In genomic region chr16:55876025-55876424, GRCm38 (mm10) we compare ENCODE assay signal across 20 mouse cellular contexts. TPM values are rescaled to one million over a fixed set of nuclear protein-coding genes. Genes with fewer than 3 reads are reported as not detected.
A peak's percentile ranks its signal among the peaks of the same experiment; 100 is the strongest.
DNase-seq lines count a peak whose midpoint lies in the region; ATAC-seq and TF ChIP-seq lines count a peak whose summit lies in the region.
"Had no signal": no experiment of that assay in that cellular context is flagged by ENCODE, and none has a peak within 500 bp of the region (broad histone marks: within the 10 kb centered on the region; RNA-seq: fewer than 3 reads in every experiment).

No protein-coding gene starts in this region.

- no peaks in the 10 kb centered on the region for H3K9me3 ChIP-seq in heart, postnatal 0 days (replicated peaks; ENCODE audit: control insufficient read depth, low read length)
- H3K9me3 ChIP-seq: forebrain, embryonic 13.5 days; G1E; midbrain, embryonic 10.5 days had no signal

- H3K4me1 ChIP-seq in heart, postnatal 0 days (ENCODE audit: control insufficient read depth, insufficient read depth): peaks cover 6% of the 10 kb centered on the region; the same call in 1 of the 2 replicates
- H3K4me1 ChIP-seq in thymus, adult 2 months (replicated peaks; ENCODE audit: control insufficient read depth, insufficient read depth, low read length): no peaks in the 10 kb centered on the region
- H3K4me1 ChIP-seq: forebrain, embryonic 13.5 days; midbrain, embryonic 10.5 days had no signal

- H3K27ac ChIP-seq in heart, postnatal 0 days (ENCODE audit: low read depth): 0 out of 2 replicates have a peak overlapping the region, but pooled peaks have one; percentile 36
- H3K27ac ChIP-seq in thymus, adult 2 months (ENCODE audit: control insufficient read depth, insufficient read depth, low read length): no peak overlapping the region
- H3K27ac ChIP-seq: forebrain, embryonic 13.5 days; left cerebral cortex, adult 2 months; midbrain, embryonic 10.5 days; stomach, postnatal 0 days had no signal

- peak; percentile 70; the same call in 1 of the 2 replicates for ATAC-seq in heart, postnatal 0 days (ENCODE audit: insufficient read depth, low read depth)
- ATAC-seq: forebrain, embryonic 13.5 days; hindbrain, embryonic 16.5 days; intestine, postnatal 0 days had no signal

- no peak for TF ChIP-seq EP300 in heart, postnatal 0 days (IDR thresholded peaks at IDR 0.05; ENCODE audit: low read depth)

- intact Hi-C loops in heart, postnatal 14 days (cut with DNase I): no loop called here

- no peak overlapping the region for H3K4me3 ChIP-seq in heart, postnatal 0 days (ENCODE audit: low read depth, low read length)
- no peak overlapping the region for H3K4me3 ChIP-seq in thymus, adult 2 months (ENCODE audit: control insufficient read depth, insufficient read depth, low read length)
- H3K4me3 ChIP-seq: forebrain, embryonic 13.5 days; left cerebral cortex, adult 2 months; midbrain, embryonic 10.5 days had no signal

- no peak overlapping the region for H3K4me2 ChIP-seq in heart, postnatal 0 days (ENCODE audit: low read depth, low read length)
- H3K4me2 ChIP-seq: forebrain, embryonic 13.5 days; liver, embryonic 11.5 days had no signal

- no peak overlapping the region for H3K9ac ChIP-seq in heart, postnatal 0 days (replicated peaks; ENCODE audit: low read depth, low read length)
- H3K9ac ChIP-seq: forebrain, embryonic 13.5 days had no signal

- WGBS in heart, postnatal 0 days: 22% methylated on average over 6 of the region's 6 CpGs
- 82% methylated on average over 6 of the region's 6 CpGs for WGBS in thymus, adult 2 months

- TF ChIP-seq CTCF in heart, postnatal 0 days (IDR thresholded peaks at IDR 0.05; ENCODE audit: low read depth): no peak
- no peak for TF ChIP-seq CTCF in thymus, adult 2 months (IDR thresholded peaks at IDR 0.05; ENCODE audit: borderline replicate concordance, control insufficient read depth, extremely low read depth, insufficient read depth, low read length, poor library complexity)

- TF ChIP-seq POLR2A in thymus, adult 2 months (IDR thresholded peaks at IDR 0.05; ENCODE audit: control insufficient read depth, extremely low read depth, insufficient read depth, low read length, poor library complexity): no peak

- DNase-seq in heart, postnatal 0 days (ENCODE audit: low spot score): peak; percentile 55
- DNase-seq in heart, postnatal 14 days: no peak
- DNase-seq in lung, postnatal 36 days: peak; percentile 18
- DNase-seq in lung, postnatal 14 days: no peak
- DNase-seq in ZHBTc4 (ENCODE audit: low read depth, low spot score): peak; percentile 54
- no peak for DNase-seq in urinary bladder, postnatal 4 days (ENCODE audit: low spot score in 2 of 2)
- no peak for DNase-seq in thymus, adult 2 months
- DNase-seq: adrenal gland, postnatal 36 days; cerebellum, adult 11-12 months; cerebellum, postnatal 36 days; kidney, postnatal 36 days; lung, adult 18-20 months had no signal

- H3K27me3 ChIP-seq in heart, postnatal 0 days (ENCODE audit: control insufficient read depth, insufficient read depth, low read length): no peaks in the 10 kb centered on the region
- no peaks in the 10 kb centered on the region for H3K27me3 ChIP-seq in thymus, adult 2 months (ENCODE audit: control insufficient read depth, insufficient read depth, low read length)
- H3K27me3 ChIP-seq: forebrain, embryonic 13.5 days had no signal

- no peaks in the 10 kb centered on the region for H3K36me3 ChIP-seq in heart, postnatal 0 days (replicated peaks; ENCODE audit: control insufficient read depth, insufficient read depth, low read length)
- no peaks in the 10 kb centered on the region for H3K36me3 ChIP-seq in thymus, adult 2 months (ENCODE audit: control insufficient read depth, insufficient read depth, low read length)
- H3K36me3 ChIP-seq: midbrain, embryonic 10.5 days had no signal

RNA-seq across cellular contexts. Expression of gene Nxpe3, which starts 19.1 kb away (rescaled TPM):
- total RNA-seq in heart, postnatal 0 days (2014; rRNA removed; ENCODE audit: low replicate concordance): 0.08 TPM in 1 of 2 replicates, not detected in the other
- polyA plus RNA-seq in heart, postnatal 0 days (2015; fragmentation: Nextera tagmentation; extraction: Ambion mirVana): 0.20 and 0.21 TPM in 2 replicates
- under 1 TPM; 0.45 to 0.54 TPM for total RNA-seq in heart, postnatal 14 days (2021)
- polyA plus RNA-seq in thymus, adult 2 months (2012; rRNA removed): 5.2 and 6.0 TPM in 2 replicates

RNA-seq across cellular contexts. Expression of gene Nfkbiz, which starts 37.3 kb away (rescaled TPM):
- 5.3 and 6.8 TPM in 2 replicates for total RNA-seq in heart, postnatal 0 days (2014; rRNA removed; ENCODE audit: low replicate concordance)
- polyA plus RNA-seq in heart, postnatal 0 days (2015; fragmentation: Nextera tagmentation; extraction: Ambion mirVana): 1.7 and 1.9 TPM in 2 replicates
- total RNA-seq in heart, postnatal 14 days (2021): 1 to 10 TPM; 2.9 to 3.3 TPM
- polyA plus RNA-seq in thymus, adult 2 months (2012; rRNA removed): 21.1 and 21.3 TPM in 2 replicates

RNA-seq across cellular contexts. Expression of gene Cep97, which starts 58.6 kb away (rescaled TPM):
- 5.0 TPM in 2 replicates for total RNA-seq in heart, postnatal 0 days (2014; rRNA removed; ENCODE audit: low replicate concordance)
- polyA plus RNA-seq in heart, postnatal 0 days (2015; fragmentation: Nextera tagmentation; extraction: Ambion mirVana): 3.1 and 4.9 TPM in 2 replicates
- 1 to 10 TPM; 5.8 to 7.7 TPM for total RNA-seq in heart, postnatal 14 days (2021)
- 17.4 and 19.3 TPM in 2 replicates for polyA plus RNA-seq in thymus, adult 2 months (2012; rRNA removed)

Comparison
In these comparisons a context has a peak if more than half of its experiments do, and no peak if none do; other contexts are left out.
1. DNase-seq: peak in heart, postnatal 0 days (single experiment), lung, postnatal 36 days (single experiment) and ZHBTc4 (single experiment); none in heart, postnatal 14 days (0 of 2), lung, postnatal 14 days (single experiment), urinary bladder, postnatal 4 days (0 of 2) and thymus, adult 2 months (single experiment).